Mouse (Mus musculus) liver, adult 2 months (tissue): ENCODE data around the gene Ctdsp2.

ENCODE experiments used
- CTCF ChIP-seq: fragments of 200-500 bp; IDR thresholded peaks from 2 replicates; pipeline ENCODE4 v1.5.1; 2011; ENCODE audit warnings: low read depth, low read length, control low read depth
- POLR2A ChIP-seq: fragments of 200-500 bp; IDR thresholded peaks from 2 replicates; pipeline ENCODE4 v1.6.1; 2011; ENCODE audit warnings: low read length, control low read depth; ENCODE audit not compliant: insufficient read depth; ENCODE audit errors: extremely low read depth

GRCm38 (mm10) chr10:126928819-126929206 is 49.7 kb upstream of the Ctdsp2 start:
- 0 out of 2 replicates have a peak, but pooled peaks have one; percentile 20 for TF ChIP-seq POLR2A
- no peak for TF ChIP-seq CTCF
